Mouse (Mus musculus) layer of hippocampus, adult 18-20 months (tissue): ENCODE results near the gene Cmpk1. TPM values are rescaled to one million over a fixed set of nuclear protein-coding genes. Genes with fewer than 3 reads are reported as not detected.
"Not testable (repeated sequence)": the region's sequence is repeated elsewhere in the genome, so short reads cannot be mapped to it uniquely, and the experiment has no call there.

Experiments
- DNase-seq, 2 experiments: peaks; one replicate each; pipeline ENCODE4 v3.0.0; 2022; ENCODE audit warnings: low spot score in 2 of 2
- long read RNA-seq: library from polyadenylated mRNA; stranded (forward); transcript quantifications from one replicate; pipeline ENCODE4 v2.0.0, GENCODE M21; 2021
- total RNA-seq, 2 experiments: library from RNA; stranded (reverse); gene quantifications; 2 replicates each; pipeline ENCODE4 v1.2.3; 2021

Cmpk1 gene
- total RNA-seq: 10 to 100 TPM; 64.1 to 68.5 TPM
- long read RNA-seq, transcript Cmpk1-201 (6 exons, 3,170 nt): major isoform, 92 of 96 reads
- long read RNA-seq, partial matches to known transcripts: 0 of 96 reads
- long read RNA-seq, other reads (novel, unspliced or antisense): 4 of 96 reads

DNA sequence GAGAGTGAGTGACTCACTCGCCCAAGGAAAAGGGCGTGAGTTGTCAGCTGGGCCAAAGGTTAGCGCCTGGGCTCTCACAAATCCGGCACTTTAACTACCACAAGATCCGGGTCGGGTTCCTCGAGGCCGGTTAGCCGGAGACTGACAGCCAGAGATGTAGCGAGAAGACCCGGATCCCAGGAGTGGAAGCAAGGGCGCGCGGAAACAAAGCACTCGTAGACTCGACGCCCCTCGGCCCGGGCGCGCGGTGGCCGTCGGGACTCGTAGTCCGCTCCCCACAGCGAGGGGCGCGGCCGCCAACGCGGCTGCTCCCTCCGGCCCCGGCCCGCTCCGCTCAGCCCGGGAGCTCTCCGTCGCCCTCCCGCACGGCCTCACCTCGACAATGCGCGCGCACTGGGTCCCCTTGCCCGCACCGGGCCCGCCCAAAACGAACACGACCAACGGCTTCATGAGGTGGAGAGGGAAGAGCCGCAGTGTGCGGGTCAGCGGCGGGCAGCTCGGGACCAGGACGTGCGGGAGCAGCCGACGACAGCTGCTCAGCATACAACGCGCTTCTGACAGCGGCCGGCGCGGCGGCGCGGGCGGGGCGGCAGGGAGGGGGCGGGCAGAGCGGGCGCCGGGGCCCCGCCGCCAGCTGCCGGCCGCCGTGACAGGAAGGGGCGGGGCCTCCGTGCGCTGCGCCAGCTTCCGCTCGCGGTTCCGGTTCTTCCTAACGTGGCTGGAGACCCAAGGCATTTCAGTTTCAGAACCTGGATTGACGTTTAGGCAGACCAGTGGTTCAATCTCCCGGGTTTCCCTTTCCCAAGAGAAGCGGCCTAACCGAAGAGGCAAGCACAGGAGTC lies at the start of gene Cmpk1:
Gene Cmpk1, minus strand, starts transcription at position 651 of the 842 bp plus-strand sequence.
- DNase-seq: peak; percentile 73 to 87

DNA sequence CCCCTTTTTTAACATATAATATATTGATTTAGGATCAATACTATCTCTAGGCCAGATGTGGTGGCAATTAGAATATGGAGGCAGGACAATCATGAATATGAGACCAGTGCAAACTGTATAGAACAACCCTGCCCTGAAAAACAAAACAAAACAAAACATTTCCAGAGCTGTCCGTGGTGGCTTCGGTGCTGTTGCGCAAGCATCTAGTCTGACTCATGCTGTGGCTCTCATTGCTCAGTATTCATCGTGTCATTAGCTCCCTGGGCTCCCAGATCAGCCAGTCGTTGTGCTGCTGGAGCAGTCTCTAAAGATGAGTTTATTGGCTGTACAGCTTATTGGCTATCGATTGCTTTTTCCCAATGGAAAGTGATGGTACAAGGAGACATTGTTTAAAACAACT lies 48.0 kb upstream of the Cmpk1 start:
- no peak for DNase-seq

DNA sequence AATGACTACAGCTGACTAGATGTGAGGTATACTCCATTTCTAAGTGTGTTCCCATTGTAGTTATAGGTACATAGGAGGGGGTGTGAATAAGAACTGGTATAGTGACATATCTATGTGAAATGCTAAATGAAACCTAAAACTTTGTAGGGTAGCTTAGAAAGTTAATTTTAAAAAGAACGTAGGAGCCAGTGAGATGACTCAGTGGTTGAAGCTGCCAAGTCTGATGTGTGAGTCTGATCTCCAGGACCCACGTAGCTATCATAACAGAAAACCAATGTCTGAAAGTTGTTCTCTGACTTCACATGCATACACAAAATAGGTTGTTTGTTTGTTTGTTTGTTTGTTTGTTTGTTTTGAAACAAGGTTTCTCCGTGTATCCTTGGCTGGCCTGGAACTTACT lies 33.0 kb upstream of the Cmpk1 start:
- DNase-seq: no peak

DNA sequence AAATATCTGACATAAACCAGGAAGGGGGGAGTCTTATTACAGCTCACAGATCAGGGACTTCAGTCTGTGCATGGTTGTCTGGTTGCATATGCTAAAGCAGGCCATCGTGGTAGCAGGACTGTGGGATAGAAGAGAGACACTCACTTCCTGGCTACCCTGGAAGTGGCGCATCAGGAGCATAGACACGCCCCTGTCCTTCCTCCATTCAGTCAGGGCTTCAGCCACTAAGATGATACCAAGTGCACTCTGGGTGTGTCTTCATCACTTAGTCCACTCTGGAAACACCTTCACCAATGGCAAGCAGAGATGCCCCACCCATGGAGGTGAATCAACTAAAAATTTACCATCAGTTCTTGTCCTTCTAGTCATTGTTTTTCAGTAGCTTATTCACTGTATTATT lies 27.2 kb upstream of the Cmpk1 start:
- no peak for DNase-seq

DNA sequence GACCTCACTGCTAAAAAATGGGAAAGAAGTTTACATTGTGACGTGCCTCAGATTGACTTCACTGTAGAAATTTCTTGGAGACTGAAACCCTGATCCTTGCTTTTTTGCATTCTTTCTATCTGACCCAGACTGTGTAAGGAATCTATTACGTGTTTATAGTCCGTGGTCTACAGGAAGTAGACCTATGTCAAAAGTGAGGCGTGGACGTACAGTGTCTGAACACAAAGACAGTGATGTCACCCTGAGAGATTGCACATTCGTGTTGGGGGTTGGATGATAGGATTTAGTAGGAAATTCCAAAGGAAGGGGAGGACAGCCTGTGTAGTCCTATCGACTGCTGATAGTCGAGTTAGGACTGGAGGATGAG lies 13.4 kb upstream of the Cmpk1 start:
- DNase-seq: no peak

DNA sequence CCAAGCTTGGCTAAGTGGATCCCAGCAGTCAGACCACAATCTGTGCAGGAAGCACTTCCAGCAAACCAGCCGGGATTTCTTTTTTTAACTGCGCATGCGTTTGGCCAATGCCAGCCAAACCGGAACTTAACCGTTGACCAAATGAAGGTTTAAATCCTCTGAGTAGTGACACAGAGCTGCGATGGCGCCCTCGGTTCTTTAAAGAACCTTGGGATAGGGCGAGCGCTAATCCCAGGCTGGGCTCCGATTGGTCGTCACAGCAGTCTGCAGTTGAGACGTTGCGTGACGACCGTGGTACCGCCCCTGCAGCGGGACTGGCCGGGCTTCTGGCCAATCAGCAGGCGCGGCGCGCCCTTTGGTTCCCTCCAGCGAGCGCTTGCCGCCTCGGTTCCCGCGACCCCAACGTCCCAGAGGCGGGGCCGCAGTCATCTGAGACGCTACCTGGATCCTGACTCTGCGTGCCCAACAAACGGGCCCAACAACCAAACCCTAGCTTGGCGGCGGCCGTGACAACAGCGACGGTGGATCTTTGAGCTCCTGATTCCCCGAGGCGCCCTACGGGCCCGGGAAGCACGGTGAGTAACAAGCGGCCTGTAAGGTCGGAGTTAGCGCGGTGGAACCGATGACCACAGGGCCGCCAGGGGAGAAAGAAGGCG lies 12.9 kb upstream of the Cmpk1 start, which contains the start of gene Stil:
Gene Stil, plus strand, starts transcription at position 387 of the 656 bp plus-strand sequence.
- peak; percentile 95 to 97 for DNase-seq

DNA sequence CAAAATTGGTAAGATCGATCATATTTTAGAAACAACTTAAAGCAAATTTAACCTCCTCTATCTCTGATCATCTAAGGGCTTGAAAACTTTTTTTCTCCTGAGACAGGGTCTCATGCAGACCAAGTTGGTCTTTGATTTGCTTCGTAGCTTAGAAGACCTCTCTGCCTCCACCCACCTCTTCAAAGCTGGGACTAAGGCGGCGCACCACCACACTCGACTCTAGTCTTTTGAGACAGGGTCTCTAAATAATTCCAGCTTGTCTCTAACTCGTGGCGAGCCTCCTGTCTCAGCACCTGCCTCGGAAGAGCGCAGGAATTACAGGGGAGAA lies 12.4 kb upstream of the Cmpk1 start:
- DNase-seq: no peak

DNA sequence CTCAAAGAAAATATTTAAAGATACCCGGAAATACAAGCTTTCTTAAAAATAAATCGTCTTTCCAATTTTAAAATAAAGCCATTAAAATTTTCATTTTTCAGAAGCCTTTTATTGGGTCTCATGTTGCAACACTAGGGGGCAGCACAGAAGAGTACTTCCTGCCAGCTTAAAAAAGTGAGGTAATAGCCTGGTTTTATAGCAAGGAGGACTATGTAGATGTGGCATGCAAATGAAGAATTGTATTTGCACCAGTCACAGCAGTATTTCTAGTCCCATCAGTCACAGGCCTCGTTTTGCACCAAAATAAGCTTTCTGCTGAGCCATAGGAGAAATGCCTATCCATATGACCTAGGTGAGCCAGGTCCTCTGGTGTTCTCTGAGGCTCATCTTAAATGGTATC lies 10.0 kb upstream of the Cmpk1 start:
- peak in 1 of 2 experiments; percentile 57 for DNase-seq

DNA sequence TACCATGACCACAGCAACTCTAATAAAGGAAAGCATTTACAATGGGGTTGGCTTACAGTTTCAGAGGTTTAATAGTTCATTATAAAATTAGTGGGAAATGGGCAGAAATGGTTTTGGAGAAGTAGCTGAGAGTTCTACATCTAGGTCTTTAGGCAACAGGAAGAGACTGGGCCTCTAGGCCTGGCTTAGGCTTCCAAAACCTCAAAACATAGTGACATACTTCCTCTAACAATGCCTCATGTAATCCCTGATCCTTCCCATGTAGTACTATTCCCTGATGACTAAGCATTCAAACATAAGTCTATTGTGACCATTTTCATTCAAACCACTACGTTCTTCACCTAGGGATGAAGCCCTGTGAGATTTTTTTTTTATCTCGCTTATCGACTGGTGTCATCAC lies 7.2 kb upstream of the Cmpk1 start:
- no peak for DNase-seq

DNA sequence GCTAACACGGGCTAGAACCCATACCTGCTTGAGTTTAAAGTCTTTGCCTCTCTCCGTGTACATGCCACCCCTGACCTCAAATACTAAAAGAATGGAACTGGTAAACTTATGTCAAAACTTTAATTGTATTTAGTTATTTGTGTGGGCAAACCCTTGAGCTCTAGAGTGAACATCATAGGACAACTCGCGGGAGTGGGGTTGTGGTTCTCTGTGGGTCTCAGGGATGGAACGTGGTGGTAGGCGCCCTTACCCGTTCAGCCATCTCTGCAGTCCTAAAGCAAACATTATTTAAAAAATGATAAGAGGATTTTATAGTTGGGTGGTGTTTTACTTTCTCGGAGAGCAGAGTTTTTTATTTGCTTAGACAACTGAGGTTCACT lies 840 bp downstream of the Cmpk1 start:
- DNase-seq: no peak

DNA sequence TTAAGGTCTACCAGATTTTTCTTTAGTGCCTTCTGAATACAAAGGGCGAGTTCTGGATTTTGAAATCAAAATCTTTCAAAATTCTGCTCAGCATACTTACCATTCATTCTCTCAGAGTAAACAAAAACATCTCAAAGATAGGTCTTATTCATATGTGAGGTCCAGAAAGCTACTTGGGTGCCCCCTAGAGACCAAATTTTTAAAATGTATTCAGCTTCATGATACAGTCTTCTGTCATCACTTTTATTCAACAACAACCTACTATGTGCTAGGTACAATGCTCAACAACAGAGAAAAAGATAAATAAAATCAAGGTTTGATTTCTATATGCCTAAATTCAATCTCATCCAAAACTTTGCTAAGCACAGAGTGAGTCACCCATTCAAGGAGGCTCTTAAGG lies 4.0 kb downstream of the Cmpk1 start:
- peak in 1 of 2 experiments; percentile 45 for DNase-seq

DNA sequence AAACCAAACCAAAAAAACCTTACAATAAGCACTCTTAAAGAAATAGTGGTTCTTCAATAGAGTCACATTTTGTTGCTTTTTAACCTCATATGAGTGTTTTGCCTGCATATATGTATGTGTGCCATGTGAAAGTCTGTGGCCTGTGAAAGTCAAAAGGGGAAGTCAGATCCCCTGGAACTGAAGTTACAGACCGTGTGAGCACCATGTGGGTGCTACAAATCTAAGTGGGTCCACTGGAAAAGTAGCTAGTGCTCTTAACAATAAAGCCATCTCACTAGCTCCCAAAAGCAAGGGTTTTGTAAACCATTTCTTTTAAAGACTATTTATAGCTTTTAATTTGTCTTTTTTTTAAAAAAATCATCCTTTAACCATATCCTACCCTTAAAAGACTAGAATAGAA lies 4.4 kb downstream of the Cmpk1 start:
- DNase-seq: no peak

DNA sequence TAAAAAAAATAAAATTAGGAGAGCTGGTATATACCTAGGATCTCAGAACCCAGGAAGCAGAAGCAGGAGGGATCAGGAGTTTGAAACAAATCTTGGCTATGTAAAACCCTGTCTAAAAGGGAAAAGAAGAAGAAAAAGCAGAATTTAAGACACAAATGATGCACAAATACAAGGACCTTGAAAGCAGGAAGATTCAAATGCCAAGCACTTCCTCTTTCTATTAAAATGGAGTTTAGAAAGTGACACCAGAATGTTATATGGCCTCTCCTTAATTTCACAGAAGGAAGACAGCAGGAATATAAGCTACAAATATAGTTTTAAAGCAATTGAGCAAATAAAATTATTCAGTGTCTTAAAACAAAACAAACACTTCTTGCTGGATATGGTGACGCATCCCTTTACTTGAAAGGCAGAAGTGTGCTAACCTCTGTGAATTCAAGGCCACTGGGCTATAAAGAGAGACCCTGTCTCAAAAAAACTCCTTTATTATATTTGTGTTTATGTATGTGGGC lies 13.8 kb downstream of the Cmpk1 start:
- no peak for DNase-seq

DNA sequence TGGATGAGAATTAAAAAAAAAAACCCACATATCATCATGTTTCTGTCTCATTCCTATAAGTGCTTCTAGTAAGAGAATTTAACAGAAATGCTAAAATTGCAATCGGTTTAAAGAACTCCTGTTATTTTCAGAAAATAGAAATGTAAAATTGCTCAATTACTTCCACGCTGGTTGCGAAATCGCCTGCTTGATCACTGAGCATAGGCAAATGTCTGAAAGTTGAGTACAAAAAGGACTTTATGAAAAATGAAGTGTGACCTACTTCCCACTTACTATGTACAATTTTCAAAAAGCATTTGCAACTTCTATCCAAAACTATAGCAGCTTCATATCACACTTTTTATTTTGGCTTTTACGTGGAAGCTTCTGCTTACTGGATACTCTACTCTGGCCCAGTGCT lies 16.3 kb downstream of the Cmpk1 start:
- no peak for DNase-seq

DNA sequence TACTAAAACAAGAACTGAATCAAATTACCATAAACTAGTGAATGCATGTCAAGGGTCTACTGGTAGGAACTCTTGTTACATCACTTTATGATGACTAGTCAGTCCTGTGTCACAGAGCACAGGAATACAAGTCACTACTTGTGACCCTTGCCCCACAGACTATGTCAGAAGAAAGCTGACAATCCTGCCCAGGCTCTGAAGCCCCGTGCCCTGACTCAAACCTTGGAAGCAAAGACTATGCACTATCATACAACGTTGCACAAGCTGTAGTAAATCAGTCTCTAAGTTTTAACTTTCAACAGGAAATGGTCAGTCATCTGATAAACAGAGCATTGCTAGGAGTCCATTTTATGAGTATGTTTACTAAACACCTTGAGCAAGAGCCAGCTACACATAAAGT lies 26.2 kb downstream of the Cmpk1 start:
- DNase-seq: not testable (repeated sequence)

DNA sequence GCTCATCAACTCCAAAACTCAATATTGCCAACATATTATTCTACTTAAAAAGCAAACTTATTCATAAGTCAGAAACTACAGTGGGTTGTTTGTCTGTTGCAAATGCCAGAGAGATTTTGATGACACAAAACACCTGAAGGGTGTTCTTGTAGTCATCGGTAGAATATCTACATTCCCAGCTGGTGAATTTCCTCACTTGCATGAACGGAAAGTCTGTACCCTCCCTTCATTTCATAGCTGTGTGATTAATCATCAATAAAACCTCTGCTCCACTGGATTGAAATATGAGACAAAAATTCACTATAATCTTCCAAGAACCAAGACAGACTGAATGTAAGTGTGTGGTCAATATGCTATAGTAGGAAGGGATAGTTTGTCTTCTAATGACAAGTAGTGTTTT lies 27.5 kb downstream of the Cmpk1 start:
- DNase-seq: no peak

DNA sequence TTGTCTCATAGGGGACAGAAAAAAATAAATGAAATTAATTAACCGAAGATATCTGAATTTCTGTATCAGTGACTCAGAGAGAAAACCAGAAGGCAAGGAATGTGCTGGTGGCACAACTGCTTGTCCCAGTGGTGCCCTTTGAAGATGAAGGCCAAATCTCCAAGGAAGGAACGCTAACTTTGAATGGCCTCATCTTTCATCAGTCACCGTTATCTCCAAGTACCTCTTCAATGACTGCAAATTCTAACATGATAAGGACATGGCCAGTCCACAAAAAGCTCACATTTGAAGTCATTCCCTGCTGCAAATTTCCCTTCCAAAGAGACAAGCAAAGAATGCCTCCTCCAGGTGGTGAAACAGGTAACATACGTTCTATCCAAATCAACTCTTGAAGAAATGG lies 28.3 kb downstream of the Cmpk1 start:
- DNase-seq: no peak

DNA sequence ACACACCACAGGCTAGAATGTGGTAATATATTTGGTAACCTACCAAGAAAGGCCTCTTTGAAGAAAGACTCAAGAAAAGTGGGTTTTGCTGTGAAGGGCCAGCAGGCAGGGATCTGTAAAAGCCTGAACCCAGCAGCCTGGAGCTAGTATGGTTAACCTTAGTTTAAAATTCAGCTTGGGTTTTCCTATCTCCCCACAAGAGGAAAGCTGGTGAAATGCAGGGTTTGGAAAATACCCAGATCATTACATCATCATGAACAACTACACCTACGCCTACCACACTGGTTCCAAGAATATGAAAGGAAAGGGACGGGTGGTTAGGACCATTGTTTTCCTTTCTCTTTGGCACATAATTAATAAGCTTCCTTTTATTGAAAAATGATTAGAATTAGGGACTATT lies 28.8 kb downstream of the Cmpk1 start:
- peak; percentile 28 to 74 for DNase-seq

DNA sequence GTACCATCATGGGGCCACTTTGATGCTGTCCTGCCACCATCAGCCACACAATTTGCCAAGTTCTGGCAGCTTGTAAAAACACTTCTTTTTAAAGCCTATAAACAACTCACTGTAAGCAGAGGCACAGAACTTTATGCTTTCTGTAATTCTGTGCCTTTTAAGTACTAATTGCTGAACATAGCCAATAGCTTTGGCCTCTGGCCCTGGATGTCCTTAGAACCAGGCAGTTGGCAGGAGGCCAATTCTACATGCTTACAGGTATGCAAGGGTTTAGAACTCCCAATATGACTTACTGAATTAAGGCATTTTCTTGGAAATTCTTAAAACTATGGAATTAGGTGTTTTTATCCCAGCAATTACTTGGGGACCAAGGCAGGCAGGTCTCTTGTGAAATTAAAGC lies 29.6 kb downstream of the Cmpk1 start:
- DNase-seq: no peak

DNA sequence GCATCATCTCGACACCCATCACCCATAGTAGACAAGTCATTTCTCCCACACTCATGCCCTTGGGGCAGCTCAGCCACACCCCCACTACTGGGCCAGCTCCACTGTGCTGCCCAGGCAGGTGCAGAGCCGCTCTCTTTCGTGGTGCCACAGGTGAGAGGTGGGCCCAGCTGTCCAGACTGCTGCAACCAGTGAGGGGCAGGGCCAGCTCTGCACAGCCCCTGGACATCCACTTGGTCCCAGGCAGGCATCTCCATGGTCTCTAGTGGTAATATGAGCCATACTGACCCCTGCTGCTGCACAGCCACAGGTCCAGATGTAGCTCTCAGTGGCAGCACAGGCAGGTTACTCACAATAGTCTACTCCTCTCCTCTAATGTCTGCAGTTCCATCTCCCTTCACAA lies 33.9 kb downstream of the Cmpk1 start:
- no peak for DNase-seq

DNA sequence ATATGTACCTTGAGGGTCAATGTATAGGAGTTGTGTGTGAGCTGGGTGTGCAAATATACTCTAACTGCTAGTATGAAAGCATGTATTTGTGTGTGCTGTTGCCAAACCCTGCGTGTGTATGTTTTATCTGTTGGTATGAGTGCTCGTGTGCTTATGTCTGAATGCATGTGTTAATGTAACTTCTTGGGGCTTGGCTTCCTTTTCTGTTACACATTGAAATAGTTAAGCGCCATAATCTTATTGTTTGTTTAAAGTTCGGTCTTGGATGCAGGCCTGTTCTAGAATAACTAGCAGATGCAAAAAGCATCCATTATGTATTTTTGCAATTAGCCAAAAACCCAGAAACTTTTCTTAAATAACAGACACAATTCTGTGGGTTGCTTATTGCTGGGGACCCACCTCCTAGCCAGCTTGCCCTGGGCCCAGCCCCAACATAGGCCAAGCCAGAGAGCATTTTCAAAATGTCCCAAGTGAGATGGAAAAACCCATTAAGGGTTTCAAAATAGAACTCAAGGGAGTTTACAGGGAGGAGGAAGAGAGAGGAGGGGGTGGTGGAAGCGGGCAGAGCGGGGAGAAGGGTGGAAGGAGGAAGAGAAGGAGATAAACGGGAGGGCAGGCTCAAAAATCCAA lies 39.1 kb downstream of the Cmpk1 start:
- no peak for DNase-seq

DNA sequence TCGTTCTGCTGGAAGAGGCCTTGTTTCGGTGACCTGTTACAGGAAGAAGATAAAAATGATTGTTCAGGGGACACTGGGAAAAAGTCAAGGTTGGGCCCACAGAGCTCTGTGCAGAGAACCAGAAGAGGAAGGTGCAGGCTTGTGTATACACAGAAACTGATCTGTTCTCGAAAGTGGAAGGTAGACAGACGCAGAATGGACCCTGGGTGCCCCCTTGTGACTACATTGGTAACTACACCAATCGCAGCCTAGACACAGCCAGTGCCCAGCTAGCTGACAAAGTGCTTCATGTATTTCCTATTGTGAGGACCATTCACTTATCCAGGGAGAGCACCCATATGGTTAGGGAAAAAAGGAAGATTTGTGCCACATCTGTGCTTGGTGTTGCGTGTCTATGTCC lies 39.6 kb downstream of the Cmpk1 start:
- DNase-seq: peak; percentile 66 to 94
